Mouse (Mus musculus) kidney, postnatal 0 days (tissue): ENCODE measurements around the gene Cntnap1. TPM values are rescaled to one million over a fixed set of nuclear protein-coding genes. Genes with fewer than 3 reads are reported as not detected.

Source experiments
- ATAC-seq: fragments of 200-750 bp; cut with Nextera tagmentation; replicated peaks from 2 replicates; pipeline ENCODE4 v1.8.0; 2017; ENCODE audit warnings: low read depth, moderate number of reproducible peaks, moderate TSS enrichment, moderate library complexity; ENCODE audit not compliant: low FRiP score
- DNase-seq: peaks from one replicate; pipeline ENCODE4 v3.0.0-alpha.2; 2016; ENCODE audit warnings: low spot score
- H3K27ac ChIP-seq: fragments of 300-500 bp; sonication (generic); 2 replicates; pipeline ENCODE4 v1.5.1; 2014; ENCODE audit warnings: mild to moderate bottlenecking
- H3K27me3 ChIP-seq: fragments of 300-500 bp; sonication (generic); 2 replicates; pipeline ENCODE4 v1.6.1; 2014; ENCODE audit warnings: low read length, mixed read lengths; ENCODE audit not compliant: insufficient read depth
- H3K36me3 ChIP-seq: fragments of 300-500 bp; sonication (generic); 2 replicates; pipeline ENCODE4 v1.6.1; 2014; ENCODE audit warnings: low read length, mixed read lengths; ENCODE audit not compliant: insufficient read depth
- H3K4me1 ChIP-seq: fragments of 300-500 bp; sonication (generic); replicated peaks from 2 replicates; pipeline ENCODE4 v1.6.1; 2014; ENCODE audit warnings: antibody characterized with exemption, low read length, mixed read lengths; ENCODE audit not compliant: insufficient read depth
- H3K4me2 ChIP-seq: fragments of 300-500 bp; sonication (generic); 2 replicates; pipeline ENCODE4 v1.6.1; 2014; ENCODE audit warnings: mild to moderate bottlenecking, low read length, moderate library complexity, mixed read lengths
- H3K4me3 ChIP-seq: fragments of 300-500 bp; sonication (generic); replicated peaks from 2 replicates; pipeline ENCODE4 v1.5.1; 2014; ENCODE audit warnings: low read depth, low read length
- H3K9ac ChIP-seq: fragments of 300-500 bp; sonication (generic); 2 replicates; pipeline ENCODE4 v1.6.1; 2014; ENCODE audit warnings: low read depth, low read length
- H3K9me3 ChIP-seq: fragments of 300-500 bp; sonication (generic); replicated peaks from 2 replicates; pipeline ENCODE4 v1.6.1; 2016; ENCODE audit warnings: low read length, inconsistent platforms, mixed read lengths
- CTCF ChIP-seq: IDR thresholded peaks from 2 replicates; pipeline ENCODE4 v1.5.1; 2016; ENCODE audit warnings: antibody characterized with exemption, low read depth, mild to moderate bottlenecking, moderate library complexity
- WGBS: fragments of 180-500 bp; shearing (Covaris S2); extraction: QIAGEN DNeasy Blood & Tissue Kit; methylation state at CpG from one replicate; pipeline ENCODE4 v1.1.7; 2014; 5-methylcytosine and 5-hydroxymethylcytosine counted together
- polyA plus RNA-seq: library from polyadenylated mRNA; unstranded; fragments of >200 nt; fragmentation: Nextera tagmentation; extraction: Ambion mirVana; gene quantifications from 2 replicates; pipeline ENCODE4 v1.2.1, GENCODE M21; 2015

Gene Cntnap1
- polyA plus RNA-seq, 1 experiment from 2014 or later, result 0.78 TPM

DNA sequence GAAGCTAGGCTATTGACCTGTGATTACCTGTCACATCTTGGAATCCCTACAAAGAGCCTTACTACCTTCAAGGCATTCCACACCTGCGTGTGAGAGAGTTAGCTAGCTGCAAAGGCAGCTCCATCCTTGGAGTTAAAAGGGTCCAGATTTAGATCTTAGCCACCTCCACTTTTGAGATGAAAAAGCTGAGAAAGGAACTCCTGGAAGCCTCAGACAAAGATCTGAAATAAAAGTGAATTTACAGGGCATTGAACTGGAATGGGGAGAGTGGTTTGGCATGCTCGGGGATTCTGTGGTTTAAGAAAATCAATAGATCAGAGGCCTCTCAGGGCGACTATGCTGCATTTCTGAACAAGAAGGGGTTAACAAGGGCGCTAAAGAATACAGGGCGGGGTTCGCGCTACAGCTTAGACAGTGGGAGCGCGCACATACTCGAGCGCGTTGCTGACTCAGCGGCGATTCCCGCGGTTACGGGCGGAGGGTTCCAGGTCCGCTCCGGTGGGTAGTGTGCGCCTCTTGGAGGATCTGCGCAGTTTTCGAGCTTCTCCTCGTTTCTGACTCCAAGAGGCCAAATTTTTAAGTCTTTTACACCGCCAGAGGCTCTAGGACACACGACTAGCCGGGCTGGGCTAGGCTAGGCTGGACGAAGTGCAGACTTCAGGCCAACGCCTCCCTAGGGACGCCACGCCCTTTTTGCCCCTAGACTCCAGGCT is 1.6 kb downstream of the Cntnap1 start:
- Histone ChIP-seq H3K27me3 (no peaks in the 10 kb centered on the region), H3K27ac (peak overlapping the region; percentile 72), H3K4me1 (peaks cover 37% of the 10 kb centered on the region), H3K36me3 (peaks cover 9% of the 10 kb centered on the region; the same call in 1 of the 2 replicates), H3K9ac (peak overlapping the region; percentile 43), H3K4me2 (peak overlapping the region; percentile 75), H3K9me3 (no peaks in the 10 kb centered on the region), H3K4me3 (peak overlapping the region; percentile 36)
- TF ChIP-seq CTCF, result no peak
- ATAC-seq, result no peak; the same call in 1 of the 2 replicates
- WGBS, result under 1% methylated on average over 31 of the region's 31 CpGs
- peak; percentile 92 for DNase-seq

DNA sequence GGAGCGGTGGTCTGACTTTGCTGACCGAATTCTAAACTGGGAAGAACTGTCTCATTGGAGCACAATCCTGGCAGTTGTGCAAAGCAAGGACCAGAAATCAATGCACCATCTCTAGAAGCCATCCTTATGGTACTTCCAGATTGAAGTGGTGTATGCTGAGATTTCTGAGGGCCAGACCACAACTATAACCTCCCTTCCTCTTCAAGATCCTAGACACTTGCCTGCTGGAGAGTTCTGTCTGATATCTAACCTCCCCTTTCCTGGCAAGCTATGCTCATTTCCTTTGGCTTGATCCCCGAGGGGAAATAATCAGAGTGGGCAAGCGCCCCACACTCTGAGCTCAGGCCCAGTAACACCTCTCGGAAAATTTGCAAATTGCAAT is 2.1 kb downstream of the Cntnap1 start:
- TF ChIP-seq CTCF, result no peak
- Histone ChIP-seq H3K9me3 (no peaks in the 10 kb centered on the region), H3K4me1 (peaks cover 37% of the 10 kb centered on the region), H3K4me2 (peak overlapping the region; percentile 75), H3K4me3 (peak overlapping the region; percentile 36), H3K9ac (peak overlapping the region; percentile 43; the same call in 1 of the 2 replicates), H3K27me3 (no peaks in the 10 kb centered on the region), H3K36me3 (peaks cover 4% of the 10 kb centered on the region; the same call in 1 of the 2 replicates), H3K27ac (peak overlapping the region; percentile 72; the same call in 1 of the 2 replicates)
- ATAC-seq (no peak), DNase-seq (no peak)
- 13% methylated on average over 5 of the region's 5 CpGs for WGBS

DNA sequence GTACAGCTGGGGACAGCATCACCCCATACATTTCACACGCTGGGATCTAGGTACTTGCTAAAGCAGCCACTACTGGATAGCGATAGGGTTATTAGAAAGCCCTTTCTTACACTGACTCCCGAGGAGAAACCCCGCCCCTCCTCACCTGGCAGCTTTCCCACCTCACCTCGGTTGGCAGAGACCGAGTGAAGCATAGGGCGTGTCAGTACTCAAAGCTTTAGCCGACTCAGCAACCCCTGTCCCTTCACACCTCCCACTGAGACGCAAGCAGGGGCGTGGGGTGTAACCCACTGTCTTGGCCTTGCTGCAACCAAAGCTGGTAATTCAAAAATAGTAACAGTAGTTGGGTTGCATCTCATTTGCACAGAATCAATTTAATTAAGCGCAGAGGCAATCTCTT is 2.8 kb downstream of the Cntnap1 start:
- no peak for TF ChIP-seq CTCF
- peak overlapping the region; percentile 65 for H3K4me2 ChIP-seq
- no peaks in the 10 kb centered on the region for H3K36me3 ChIP-seq
- ATAC-seq (no peak), DNase-seq (no peak)
- no peak overlapping the region for H3K9ac ChIP-seq
- 0 out of 2 replicates have a peak overlapping the region, but pooled peaks have one; percentile 30 for H3K4me3 ChIP-seq
- WGBS, result 4% methylated on average over 11 of the region's 11 CpGs
- H3K9me3 ChIP-seq, result no peaks in the 10 kb centered on the region
- H3K4me1 ChIP-seq, result peaks cover 37% of the 10 kb centered on the region
- no peaks in the 10 kb centered on the region for H3K27me3 ChIP-seq
- peak overlapping the region; percentile 67; the same call in 1 of the 2 replicates for H3K27ac ChIP-seq

DNA sequence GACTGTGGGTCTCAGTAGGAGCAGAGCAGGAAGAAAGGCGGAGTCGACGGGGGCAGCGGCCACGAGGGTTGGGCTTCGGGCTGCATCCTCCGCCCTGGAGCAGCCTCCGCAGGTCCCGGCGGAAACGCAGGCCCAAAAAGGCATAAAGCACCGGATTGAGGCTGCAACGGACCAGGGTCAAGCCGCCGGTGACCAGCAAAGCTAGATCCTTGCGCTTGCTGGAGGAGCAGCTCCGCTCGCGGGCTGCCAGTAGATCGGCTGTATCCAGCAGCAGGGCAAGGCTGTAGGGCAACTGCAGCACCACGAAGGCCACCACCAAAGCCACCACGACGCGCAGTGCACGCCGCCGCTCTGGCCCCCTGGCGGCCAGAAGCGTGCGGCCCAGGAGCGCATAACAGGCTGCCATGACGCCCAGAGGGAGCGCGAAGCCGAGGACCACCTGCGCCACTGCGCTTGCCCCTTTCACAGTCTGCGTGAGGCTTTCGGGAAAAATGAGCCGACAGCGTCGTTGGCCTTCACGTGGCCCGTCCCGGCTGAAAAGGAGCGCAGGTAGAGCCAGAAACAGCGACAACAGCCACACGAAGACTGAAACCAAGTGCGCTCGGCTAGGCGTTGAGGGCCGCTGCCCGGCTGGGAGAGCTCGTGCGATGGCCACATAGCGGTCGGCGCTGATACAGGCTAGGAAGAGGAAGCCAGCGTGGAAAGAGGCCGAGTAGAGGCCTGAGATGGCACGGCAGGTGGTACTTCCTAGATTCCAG is 3.5 kb downstream of the Cntnap1 start:
- peak overlapping the region; percentile 38 for H3K9ac ChIP-seq
- H3K9me3 ChIP-seq, result no peaks in the 10 kb centered on the region
- H3K4me2 ChIP-seq, result peak overlapping the region; percentile 65
- DNase-seq (peak; percentile 90), ATAC-seq (peak; percentile 57)
- 2% methylated on average over 56 of the region's 61 CpGs for WGBS
- no peaks in the 10 kb centered on the region for H3K27me3 ChIP-seq
- peak overlapping the region; percentile 30 for H3K4me3 ChIP-seq
- TF ChIP-seq CTCF, result peak; percentile 93
- H3K36me3 ChIP-seq, result no peaks in the 10 kb centered on the region
- H3K4me1 ChIP-seq, result peaks cover 36% of the 10 kb centered on the region
- peak overlapping the region; percentile 67; the same call in 1 of the 2 replicates for H3K27ac ChIP-seq

DNA sequence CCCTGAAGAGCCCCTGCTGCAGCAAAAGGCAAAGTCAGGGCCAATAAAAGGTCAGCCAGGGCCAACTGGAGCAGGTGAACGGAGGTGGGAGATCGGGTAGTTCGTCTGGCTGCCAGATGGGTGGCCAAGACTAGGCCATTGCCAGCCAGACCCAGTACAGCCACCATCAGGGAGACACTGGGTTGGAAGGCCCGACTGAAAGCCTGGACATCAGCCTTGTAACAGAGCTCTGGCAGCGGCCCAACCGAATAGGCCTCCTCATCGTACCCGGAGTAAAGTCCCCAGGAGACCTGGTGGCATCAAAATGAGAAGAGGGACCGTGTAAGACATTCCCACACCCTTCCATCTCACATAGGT is 4.0 kb downstream of the Cntnap1 start:
- DNase-seq (no peak), ATAC-seq (no peak)
- 30% methylated on average over 9 of the region's 9 CpGs for WGBS
- Histone ChIP-seq H3K4me3 (peak overlapping the region; percentile 30), H3K27me3 (no peaks in the 10 kb centered on the region), H3K36me3 (no peaks in the 10 kb centered on the region), H3K27ac (peak overlapping the region; percentile 67; the same call in 1 of the 2 replicates), H3K4me1 (peaks cover 30% of the 10 kb centered on the region), H3K4me2 (peak overlapping the region; percentile 65), H3K9me3 (no peaks in the 10 kb centered on the region), H3K9ac (peak overlapping the region; percentile 38)
- no peak for TF ChIP-seq CTCF

DNA sequence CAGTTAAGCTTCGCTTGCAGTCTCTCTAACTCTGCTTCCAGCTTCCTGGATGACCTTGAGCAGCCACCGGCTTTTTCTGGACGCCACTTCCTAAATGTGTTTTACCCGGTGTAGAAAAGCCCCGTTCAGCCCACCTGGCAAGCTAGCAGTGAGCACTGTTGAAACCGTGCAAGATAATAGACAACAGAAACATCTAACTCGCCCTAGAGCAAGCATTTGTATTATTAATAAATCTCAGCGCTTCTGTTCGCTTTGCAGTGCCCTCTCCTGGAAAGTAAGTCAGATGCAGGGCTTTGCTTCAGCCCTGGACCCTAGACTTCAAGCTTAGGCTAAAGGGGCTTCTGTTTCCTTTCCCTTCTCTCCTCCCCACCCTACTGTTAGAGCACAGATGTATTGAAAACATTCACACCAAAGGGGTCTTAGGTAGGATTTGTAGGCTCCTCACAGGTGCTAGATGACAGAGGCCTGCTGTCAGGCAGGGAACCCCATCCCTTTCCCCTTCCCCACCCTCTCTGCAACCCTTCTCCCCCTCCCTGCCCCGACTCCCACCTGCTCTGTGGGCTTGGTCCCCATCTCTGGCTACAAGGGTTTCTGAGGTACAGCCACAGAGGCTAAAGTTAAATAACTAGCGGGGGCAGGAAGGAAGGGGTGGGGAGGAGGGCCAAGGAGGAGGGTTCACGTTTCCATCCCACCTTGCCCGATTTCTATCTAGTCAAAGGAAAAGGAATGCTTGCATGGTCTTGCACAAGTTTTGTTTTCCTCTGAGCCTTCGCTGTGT is 4.7 kb downstream of the Cntnap1 start, which contains the start of gene Ccr10:
Gene Ccr10, minus strand, starts transcription at position 593 of the 778 bp plus-strand sequence.
- ATAC-seq, result no peak
- DNase-seq, result peak; percentile 76
- Histone ChIP-seq H3K4me3 (peak within 1 kb of the TSS; percentile 30), H3K4me1 (peaks cover 24% of the 10 kb centered on the region), H3K27ac (peak within 1 kb of the TSS; percentile 67), H3K4me2 (peak within 1 kb of the TSS; percentile 65), H3K9ac (peak within 1 kb of the TSS; percentile 38), H3K27me3 (no peaks in the 10 kb centered on the region), H3K9me3 (no peaks in the 10 kb centered on the region), H3K36me3 (no peaks in the 10 kb centered on the region)
- 15% methylated on average over 14 of the region's 14 CpGs for WGBS
- TF ChIP-seq CTCF, result peak; percentile 67
